Mouse (Mus musculus) cortical plate, adult 2 months (tissue): ENCODE measurements around the gene Olfr1250.

Source experiments
- CTCF ChIP-seq: fragments of 200-500 bp; IDR thresholded peaks from 2 replicates; pipeline ENCODE4 v1.5.1; 2011; ENCODE audit warnings: mild to moderate bottlenecking, control low read depth, low read length; ENCODE audit not compliant: insufficient read depth; ENCODE audit errors: extremely low read depth
- POLR2A ChIP-seq: fragments of 200-500 bp; IDR thresholded peaks from 2 replicates; pipeline ENCODE4 v1.6.1; 2011; ENCODE audit warnings: mild to moderate bottlenecking, low read length, control low read depth; ENCODE audit not compliant: insufficient read depth; ENCODE audit errors: extremely low read depth

- no peak for TF ChIP-seq CTCF
- no peak for TF ChIP-seq POLR2A
These were observed 10.6 kb upstream of the Olfr1250 start, which contains the start of gene Olfr1251 for GRCm38 (mm10) chr2:89671836-89672235.
